8 mouse cellular contexts compared by ENCODE assay signal in genomic region chr13:43530832-43531693, GRCm38 (mm10). TPM values are rescaled to one million over a fixed set of nuclear protein-coding genes. Genes with fewer than 3 reads are reported as not detected.
A peak's percentile ranks its signal among the peaks of the same experiment; 100 is the strongest.
DNase-seq lines count a peak whose midpoint lies in the region; ATAC-seq and TF ChIP-seq lines count a peak whose summit lies in the region.

No protein-coding gene starts in this region.

- H3K27me3 ChIP-seq in forebrain, embryonic 12.5 days = peaks cover 16% of the 10 kb centered on the region; the same call in 1 of the 2 replicates
- H3K27me3 ChIP-seq in heart, embryonic 16.5 days (ENCODE audit: control insufficient read depth, insufficient read depth, low read length) = no peaks in the 10 kb centered on the region
- H3K27me3 ChIP-seq in kidney, postnatal 0 days (ENCODE audit: insufficient read depth, low read length) = no peaks in the 10 kb centered on the region
- H3K27me3 ChIP-seq in liver, embryonic 12.5 days (replicated peaks) = 0 out of 2 replicates have a peak, but pooled peaks cover 3% of the 10 kb centered on the region

- peak overlapping the region; percentile 11; the same call in 1 of the 2 replicates for H3K4me3 ChIP-seq in forebrain, embryonic 12.5 days (replicated peaks)
- H3K4me3 ChIP-seq in heart, embryonic 16.5 days (ENCODE audit: low read length) = no peak overlapping the region; the same call in 1 of the 2 replicates
- no peak overlapping the region for H3K4me3 ChIP-seq in kidney, postnatal 0 days (replicated peaks; ENCODE audit: low read depth, low read length)
- H3K4me3 ChIP-seq in liver, embryonic 12.5 days = no peak overlapping the region

- H3K36me3 ChIP-seq in forebrain, embryonic 12.5 days (replicated peaks) = no peaks in the 10 kb centered on the region
- no peaks in the 10 kb centered on the region for H3K36me3 ChIP-seq in heart, embryonic 16.5 days (ENCODE audit: control insufficient read depth, insufficient read depth)
- no peaks in the 10 kb centered on the region for H3K36me3 ChIP-seq in kidney, postnatal 0 days (ENCODE audit: insufficient read depth, low read length)
- H3K36me3 ChIP-seq in liver, embryonic 12.5 days = no peaks in the 10 kb centered on the region

- ATAC-seq in forebrain, embryonic 12.5 days (ENCODE audit: low FRiP score) = peak; percentile 94
- ATAC-seq in heart, embryonic 16.5 days (replicated peaks; ENCODE audit: extremely low read depth, insufficient read depth, low FRiP score) = peak; percentile 67
- ATAC-seq in kidney, postnatal 0 days (replicated peaks; ENCODE audit: low FRiP score, low read depth) = peak; percentile 95
- peak; percentile 74 for ATAC-seq in liver, embryonic 12.5 days
- ATAC-seq in monocyte, adult 5-6 weeks (replicated peaks; ENCODE audit: insufficient number of reproducible peaks, low FRiP score, low TSS enrichment, poor library complexity, severe bottlenecking) = peak; percentile 54; the same call in 1 of the 2 replicates

- peak; percentile 47; the same call in 1 of the 2 replicates for TF ChIP-seq CTCF in kidney, postnatal 0 days (IDR thresholded peaks at IDR 0.05; ENCODE audit: low read depth)

- no peak overlapping the region; the same call in 1 of the 2 replicates for H3K9ac ChIP-seq in forebrain, embryonic 12.5 days
- H3K9ac ChIP-seq in heart, embryonic 16.5 days (ENCODE audit: low read length) = peak overlapping the region; percentile 41
- no peak overlapping the region for H3K9ac ChIP-seq in kidney, postnatal 0 days (ENCODE audit: low read depth, low read length)
- H3K9ac ChIP-seq in liver, embryonic 12.5 days = no peak overlapping the region

- peaks cover 42% of the 10 kb centered on the region for H3K4me1 ChIP-seq in forebrain, embryonic 12.5 days
- peaks cover 27% of the 10 kb centered on the region for H3K4me1 ChIP-seq in heart, embryonic 16.5 days (ENCODE audit: control insufficient read depth, insufficient read depth, low read length)
- no peaks in the 10 kb centered on the region for H3K4me1 ChIP-seq in kidney, postnatal 0 days (replicated peaks; ENCODE audit: insufficient read depth, low read length)
- H3K4me1 ChIP-seq in liver, embryonic 12.5 days = peaks cover 29% of the 10 kb centered on the region

- DNase-seq in cerebellum, postnatal 14 days = peak; percentile 66 to 80
- no peak for DNase-seq in cerebellum, adult 11-12 months
- peak; percentile 87 for DNase-seq in kidney, postnatal 0 days (ENCODE audit: low spot score)
- peak; percentile 33 for DNase-seq in thymus, postnatal 25 days

- peak overlapping the region; percentile 43 for H3K4me2 ChIP-seq in forebrain, embryonic 12.5 days
- H3K4me2 ChIP-seq in heart, embryonic 16.5 days (ENCODE audit: low read depth, low read length) = peak overlapping the region; percentile 54
- H3K4me2 ChIP-seq in kidney, postnatal 0 days (ENCODE audit: low read length) = no peak overlapping the region
- peak overlapping the region; percentile 54 for H3K4me2 ChIP-seq in liver, embryonic 12.5 days

- 3% methylated on average over 13 of the region's 13 CpGs for WGBS in forebrain, embryonic 12.5 days
- WGBS in heart, embryonic 16.5 days = 12% methylated on average over 13 of the region's 13 CpGs
- WGBS in kidney, postnatal 0 days = 26% methylated on average over 13 of the region's 13 CpGs
- whole genome bisulfite sequencing in liver, embryonic 12.5 days (ENCODE audit: insufficient replicate concordance) = 6% methylated on average over 13 of the region's 13 CpGs

- peak overlapping the region; percentile 95 for H3K27ac ChIP-seq in forebrain, embryonic 12.5 days
- H3K27ac ChIP-seq in heart, embryonic 16.5 days (ENCODE audit: low read length) = peak overlapping the region; percentile 62
- H3K27ac ChIP-seq in kidney, postnatal 0 days = no peak overlapping the region
- H3K27ac ChIP-seq in liver, embryonic 12.5 days = peak overlapping the region; percentile 43

- 0 out of 2 replicates have a peak, but pooled peaks cover 4% of the 10 kb centered on the region for H3K9me3 ChIP-seq in forebrain, embryonic 12.5 days
- no peaks in the 10 kb centered on the region for H3K9me3 ChIP-seq in heart, embryonic 16.5 days (replicated peaks; ENCODE audit: control insufficient read depth, low read length)
- no peaks in the 10 kb centered on the region for H3K9me3 ChIP-seq in kidney, postnatal 0 days (replicated peaks; ENCODE audit: low read length)
- H3K9me3 ChIP-seq in liver, embryonic 12.5 days (replicated peaks) = no peaks in the 10 kb centered on the region

RNA-seq across cellular contexts. Expression of gene Mcur1, which starts 28.9 kb away (rescaled TPM):
- polyA plus RNA-seq in forebrain, embryonic 12.5 days (2016; fragmentation: Nextera tagmentation; extraction: Ambion mirVana) = 11.7 and 11.8 TPM in 2 replicates
- polyA plus RNA-seq in heart, embryonic 16.5 days (2015; fragmentation: Nextera tagmentation; extraction: Ambion mirVana) = 14.7 and 16.9 TPM in 2 replicates
- 37.0 and 37.3 TPM in 2 replicates for polyA plus RNA-seq in kidney, postnatal 0 days (2015; fragmentation: Nextera tagmentation; extraction: Ambion mirVana)
- 8.3 and 9.0 TPM in 2 replicates for polyA plus RNA-seq in liver, embryonic 12.5 days (2016; fragmentation: Nextera tagmentation; extraction: Ambion mirVana)
- total RNA-seq in monocyte, adult 5-6 weeks (2017) = 32.0 to 39.8 TPM (median 37.9 TPM) in 3 replicates

RNA-seq across cellular contexts. Expression of gene Ranbp9, which starts 50.0 kb away (rescaled TPM):
- 13.4 and 15.6 TPM in 2 replicates for polyA plus RNA-seq in forebrain, embryonic 12.5 days (2016; fragmentation: Nextera tagmentation; extraction: Ambion mirVana)
- polyA plus RNA-seq in heart, embryonic 16.5 days (2015; fragmentation: Nextera tagmentation; extraction: Ambion mirVana) = 8.0 and 8.1 TPM in 2 replicates
- 10.6 and 10.7 TPM in 2 replicates for polyA plus RNA-seq in kidney, postnatal 0 days (2015; fragmentation: Nextera tagmentation; extraction: Ambion mirVana)
- polyA plus RNA-seq in liver, embryonic 12.5 days (2016; fragmentation: Nextera tagmentation; extraction: Ambion mirVana) = 3.3 and 4.5 TPM in 2 replicates
- 109 to 144 TPM (median 117 TPM) in 3 replicates for total RNA-seq in monocyte, adult 5-6 weeks (2017)
